Mouse (Mus musculus) embryonic facial prominence, embryonic 10.5 days (tissue): Measurements from ENCODE around the gene Stac2. TPM values are rescaled to one million over a fixed set of nuclear protein-coding genes. Genes with fewer than 3 reads are reported as not detected.

Experiments used
- DNase-seq: peaks from one replicate; pipeline ENCODE4 v3.0.0-alpha.2; 2017; ENCODE audit warnings: low spot score
- H3K27ac ChIP-seq: fragments of 300-500 bp; sonication (generic); replicated peaks from 2 replicates; pipeline ENCODE4 v1.5.1; 2016; ENCODE audit warnings: mild to moderate bottlenecking
- H3K27me3 ChIP-seq: fragments of 300-500 bp; sonication (generic); replicated peaks from 2 replicates; pipeline ENCODE4 v1.6.1; 2016; ENCODE audit warnings: low read depth, mild to moderate bottlenecking; ENCODE audit not compliant: poor library complexity, severe bottlenecking
- H3K36me3 ChIP-seq: fragments of 300-500 bp; sonication (generic); replicated peaks from 2 replicates; pipeline ENCODE4 v1.6.1; 2016; ENCODE audit warnings: mild to moderate bottlenecking, moderate library complexity
- H3K4me1 ChIP-seq: fragments of 300-500 bp; sonication (generic); 2 replicates; pipeline ENCODE4 v1.6.1; 2016
- H3K4me3 ChIP-seq: fragments of 300-500 bp; sonication (generic); 2 replicates; pipeline ENCODE4 v1.5.1; 2016; ENCODE audit warnings: mild to moderate bottlenecking, moderate library complexity
- H3K9me3 ChIP-seq: fragments of 300-500 bp; sonication (generic); 2 replicates; pipeline ENCODE4 v1.6.1; 2016; ENCODE audit warnings: mild to moderate bottlenecking
- WGBS: fragments of 180-500 bp; shearing (Covaris S2); methylation state at CpG from one replicate; pipeline ENCODE4 v1.1.7; 2016; 5-methylcytosine and 5-hydroxymethylcytosine counted together
- polyA plus RNA-seq: library from polyadenylated mRNA; unstranded; fragments of >200 nt; fragmentation: Nextera tagmentation; extraction: Ambion mirVana; gene quantifications from 2 replicates; pipeline ENCODE4 v1.2.1, GENCODE M21; 2016

Gene Stac2
- polyA plus RNA-seq, 1 experiment from 2014 or later: 0.47 TPM

DNA sequence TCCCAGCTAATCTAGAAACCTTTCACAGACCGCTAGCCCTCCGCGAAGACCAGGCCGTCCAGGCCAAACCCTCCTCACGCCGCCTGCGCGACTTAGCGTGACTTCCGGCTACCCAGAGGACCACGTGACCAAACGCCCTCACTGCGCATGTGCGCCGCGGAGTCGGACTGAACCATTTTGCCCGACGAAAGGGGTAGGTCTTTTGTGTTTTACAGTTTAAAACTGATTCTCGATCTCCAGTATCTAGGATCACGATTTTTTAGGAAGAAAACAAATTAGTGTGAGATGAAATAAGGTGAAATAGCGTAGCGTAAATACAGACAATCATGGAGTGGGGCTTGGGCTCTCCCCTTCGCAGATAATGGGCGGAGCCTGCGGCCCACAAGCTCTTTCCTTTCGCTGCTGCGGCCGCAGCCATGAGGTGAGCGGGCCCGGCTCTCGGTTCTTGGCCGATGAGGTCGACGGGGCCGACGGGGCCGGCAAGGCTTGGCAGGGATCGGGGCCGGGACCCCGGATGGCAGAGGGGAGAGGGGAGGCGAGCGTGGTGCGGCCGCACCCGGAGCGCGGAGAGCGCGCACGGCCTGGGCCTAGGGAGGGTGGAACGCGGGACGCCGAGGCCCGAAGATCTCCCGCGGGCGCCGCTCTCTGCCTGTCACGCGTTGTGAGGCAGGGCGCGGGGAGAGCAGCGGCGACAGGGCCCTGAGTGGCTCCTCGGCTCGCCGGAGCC, 26.5 kb downstream of the Stac2 start, which contains the start of gene Rpl19:
Rpl19 (plus strand) TSS at position 141 of the 727 bp plus-strand sequence.
- Histone ChIP-seq H3K27ac (peak within 1 kb of the TSS; percentile 99), H3K9me3 (no peaks in the 10 kb centered on the region), H3K36me3 (peaks cover 36% of the 10 kb centered on the region), H3K4me3 (peak within 1 kb of the TSS; percentile 100), H3K27me3 (peaks cover 2% of the 10 kb centered on the region), H3K4me1 (peaks cover 39% of the 10 kb centered on the region)
- DNase-seq: peak; percentile 93
- WGBS: under 1% methylated on average over 69 of the region's 69 CpGs

DNA sequence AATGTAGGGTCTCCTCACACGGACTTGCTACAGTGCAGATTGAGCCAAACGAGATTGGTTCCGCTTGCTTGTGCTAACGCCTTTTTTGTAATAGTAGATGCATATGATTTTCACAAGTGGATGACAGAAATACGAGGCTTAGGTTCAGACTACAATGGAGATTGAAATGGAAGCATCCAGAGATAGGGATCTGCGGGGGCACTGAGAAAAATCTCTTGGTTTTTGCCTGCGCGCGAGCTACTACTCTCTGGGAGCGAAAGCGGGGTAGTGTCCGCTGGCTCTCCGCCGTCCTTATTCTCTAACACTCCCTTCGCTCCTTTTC, 27.1 kb downstream of the Stac2 start:
- H3K36me3 ChIP-seq: peaks cover 34% of the 10 kb centered on the region
- no peaks in the 10 kb centered on the region for H3K9me3 ChIP-seq
- peaks cover 44% of the 10 kb centered on the region for H3K4me1 ChIP-seq
- H3K27me3 ChIP-seq: peaks cover 7% of the 10 kb centered on the region
- WGBS: 8% methylated on average over 15 of the region's 15 CpGs
- no peak for DNase-seq
- peak overlapping the region; percentile 99 for H3K27ac ChIP-seq
- H3K4me3 ChIP-seq: peak overlapping the region; percentile 100

DNA sequence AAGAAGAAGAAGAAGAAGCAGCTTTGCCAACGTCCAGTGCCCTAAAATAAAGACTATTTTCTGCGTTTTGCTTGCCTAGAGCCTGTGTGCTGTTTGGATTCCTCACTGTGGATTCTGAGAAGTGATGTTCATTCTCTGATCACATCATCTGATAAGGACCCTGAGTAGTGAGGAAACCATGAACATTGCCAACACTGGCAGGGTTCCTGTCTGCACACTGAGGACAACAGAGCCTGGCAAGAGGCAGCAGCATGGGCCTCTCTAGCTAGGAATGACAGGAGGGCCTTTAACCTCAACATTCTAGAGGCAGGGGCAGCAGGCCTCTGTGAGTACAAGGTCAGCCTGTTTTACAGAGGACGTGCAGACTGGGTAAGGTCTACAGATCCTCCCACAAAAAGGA, 28.7 kb downstream of the Stac2 start:
- H3K36me3 ChIP-seq: peaks cover 17% of the 10 kb centered on the region
- 88% methylated on average over 3 of the region's 3 CpGs for WGBS
- no peak overlapping the region for H3K4me3 ChIP-seq
- peaks cover 24% of the 10 kb centered on the region for H3K27me3 ChIP-seq
- H3K9me3 ChIP-seq: no peaks in the 10 kb centered on the region
- no peak for DNase-seq
- no peak overlapping the region for H3K27ac ChIP-seq
- H3K4me1 ChIP-seq: peaks cover 61% of the 10 kb centered on the region

DNA sequence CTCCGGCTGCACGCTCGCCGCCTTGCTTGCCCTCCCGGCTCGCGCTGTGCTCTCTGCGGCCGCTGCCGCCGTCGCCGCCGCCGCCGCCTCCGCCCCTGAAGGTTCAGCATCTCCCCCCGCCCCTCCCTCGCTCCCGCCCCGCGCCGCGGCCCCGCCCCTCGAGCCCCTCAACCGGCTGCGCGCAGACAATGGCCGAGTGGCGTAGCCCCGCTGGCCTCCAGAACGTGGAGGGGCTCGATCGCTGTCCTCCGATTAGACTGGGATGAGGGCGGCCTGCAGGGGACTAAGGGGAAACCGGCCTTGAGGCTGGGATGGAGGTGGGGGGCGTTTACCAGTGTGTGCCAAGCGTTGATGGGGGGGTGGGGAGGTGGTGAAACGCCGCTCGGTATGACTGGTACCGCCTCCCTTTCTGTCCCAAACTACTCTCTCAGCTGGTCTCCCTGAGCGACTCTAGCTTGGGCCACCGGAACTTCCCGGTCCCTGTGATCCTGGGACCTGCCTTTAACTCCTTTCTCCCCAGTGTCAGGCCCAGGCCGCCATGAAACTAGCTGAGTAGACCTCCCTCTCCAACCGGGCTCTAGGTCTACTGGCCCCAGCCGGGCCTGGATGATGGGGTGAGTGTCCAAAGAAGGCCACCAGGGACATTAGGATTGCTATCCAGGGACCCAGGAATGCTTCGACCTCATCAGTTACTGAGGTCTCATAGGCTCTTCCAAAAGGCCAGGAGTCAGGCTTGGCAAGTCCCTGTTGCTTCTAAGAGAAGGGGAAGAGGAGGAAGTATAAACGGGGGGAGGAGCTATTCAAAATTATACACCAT, 30.5 kb downstream of the Stac2 start, which contains the start of gene Cacnb1:
Cacnb1 (minus strand) TSS at position 480 of the 817 bp plus-strand sequence.
- Histone ChIP-seq H3K36me3 (peaks cover 5% of the 10 kb centered on the region; the same call in 1 of the 2 replicates), H3K9me3 (no peaks in the 10 kb centered on the region), H3K27ac (peak within 1 kb of the TSS; percentile 94), H3K4me3 (peak within 1 kb of the TSS; percentile 87), H3K4me1 (peaks cover 66% of the 10 kb centered on the region), H3K27me3 (peaks cover 26% of the 10 kb centered on the region)
- peak; percentile 91 for DNase-seq
- WGBS: under 1% methylated on average over 52 of the region's 52 CpGs

DNA sequence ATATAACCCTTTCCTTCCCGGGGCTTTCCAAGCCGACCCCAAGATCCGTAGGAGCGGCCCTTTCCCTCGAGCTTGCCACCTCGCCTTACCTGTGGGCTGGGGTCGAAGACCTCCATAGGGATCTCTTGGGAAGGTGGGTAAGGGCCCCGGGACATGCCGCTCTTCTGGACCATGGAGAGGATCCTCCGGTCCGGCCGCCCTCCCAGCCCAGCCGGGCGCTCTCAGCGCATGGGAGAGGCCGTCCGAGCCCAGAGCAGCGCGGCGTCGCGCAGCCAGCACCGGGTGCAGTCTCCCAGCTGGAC, 31.1 kb downstream of the Stac2 start:
- Histone ChIP-seq H3K27me3 (peaks cover 26% of the 10 kb centered on the region), H3K4me3 (peak overlapping the region; percentile 87), H3K9me3 (no peaks in the 10 kb centered on the region), H3K27ac (peak overlapping the region; percentile 94), H3K4me1 (peaks cover 64% of the 10 kb centered on the region), H3K36me3 (peaks cover 11% of the 10 kb centered on the region)
- under 1% methylated on average over 23 of the region's 23 CpGs for WGBS
- no peak for DNase-seq

DNA sequence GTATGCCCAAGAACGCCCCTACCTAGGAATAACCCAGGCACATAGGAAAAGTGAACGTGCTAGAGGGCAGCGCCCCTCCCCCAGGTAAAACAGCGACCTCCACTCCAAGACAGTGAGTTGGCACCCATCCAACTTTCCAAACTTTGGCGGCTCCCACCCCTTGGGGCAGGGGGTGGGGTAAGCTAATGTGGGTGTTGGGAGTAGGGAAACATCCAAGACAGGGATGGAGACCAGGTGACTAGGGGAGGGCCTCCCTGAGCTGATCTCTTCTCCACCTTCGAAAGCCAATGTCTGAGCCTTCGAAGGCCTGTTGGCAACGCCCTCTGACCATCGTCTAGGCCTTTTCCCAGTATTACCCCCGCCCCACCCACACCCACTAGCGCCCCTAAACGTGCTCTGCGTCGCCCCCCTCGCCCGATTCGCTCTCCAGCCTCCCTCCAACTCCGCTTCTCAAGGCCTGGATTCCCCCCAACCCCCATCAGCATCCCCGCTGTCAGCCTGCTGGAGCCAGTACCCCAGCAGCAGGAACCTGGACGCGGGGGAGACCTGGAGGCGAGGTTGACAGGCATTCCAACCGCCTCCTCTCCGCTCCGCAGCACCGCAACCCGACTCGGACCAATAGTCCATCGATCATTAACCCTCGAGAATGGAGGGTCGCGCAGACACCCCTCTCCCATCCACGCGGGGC, 31.6 kb downstream of the Stac2 start:
- peak overlapping the region; percentile 87 for H3K4me3 ChIP-seq
- peaks cover 26% of the 10 kb centered on the region for H3K27me3 ChIP-seq
- H3K36me3 ChIP-seq: peaks cover 16% of the 10 kb centered on the region
- no peaks in the 10 kb centered on the region for H3K9me3 ChIP-seq
- peak; percentile 59 for DNase-seq
- H3K4me1 ChIP-seq: peaks cover 68% of the 10 kb centered on the region
- 4% methylated on average over 34 of the region's 34 CpGs for WGBS
- peak overlapping the region; percentile 94 for H3K27ac ChIP-seq

DNA sequence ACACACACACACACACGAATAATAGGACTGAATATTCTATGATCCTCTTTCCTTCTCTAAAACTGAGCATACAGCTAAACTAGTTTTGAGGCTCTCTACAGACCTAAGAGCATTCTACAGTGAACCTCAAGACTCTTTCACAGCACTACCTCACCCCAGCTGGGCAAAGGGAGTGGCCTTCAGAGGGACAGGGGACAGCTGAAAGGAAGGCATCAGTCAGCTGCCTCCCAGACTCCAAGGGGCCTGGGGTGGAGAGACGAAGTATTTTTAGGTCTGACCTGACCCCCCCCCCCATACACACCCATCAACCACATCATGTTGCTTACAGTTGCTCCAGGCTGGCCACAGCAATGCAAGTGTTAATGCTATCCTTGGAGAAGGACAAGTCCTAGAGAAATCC, 32.1 kb downstream of the Stac2 start:
- no peak overlapping the region for H3K27ac ChIP-seq
- no peak for DNase-seq
- peaks cover 21% of the 10 kb centered on the region for H3K36me3 ChIP-seq
- no peaks in the 10 kb centered on the region for H3K9me3 ChIP-seq
- peaks cover 68% of the 10 kb centered on the region for H3K4me1 ChIP-seq
- H3K27me3 ChIP-seq: peaks cover 26% of the 10 kb centered on the region
- H3K4me3 ChIP-seq: peak overlapping the region; percentile 87
- 52% methylated on average over 2 of the region's 2 CpGs for WGBS

DNA sequence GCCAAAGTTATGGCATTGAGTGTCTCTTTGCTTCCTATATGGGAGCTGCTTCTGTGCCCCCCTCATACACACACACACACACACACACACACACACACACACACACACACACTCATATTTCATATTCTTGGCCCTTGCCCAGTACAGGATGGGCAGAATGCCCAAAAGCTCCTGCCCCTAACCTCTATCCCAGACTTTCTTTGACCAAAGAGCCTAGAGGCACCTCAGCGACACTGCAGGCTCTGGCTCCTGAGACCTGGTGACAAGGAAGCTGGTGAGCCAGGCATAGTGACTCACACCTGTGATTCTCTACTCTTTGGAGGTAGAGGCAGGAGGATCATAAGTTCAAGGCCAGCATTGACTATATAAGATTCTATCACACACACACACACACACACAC, 32.6 kb downstream of the Stac2 start:
- no peaks in the 10 kb centered on the region for H3K9me3 ChIP-seq
- H3K27ac ChIP-seq: no peak overlapping the region
- H3K4me3 ChIP-seq: peak overlapping the region; percentile 87; the same call in 1 of the 2 replicates
- no peak for DNase-seq
- peaks cover 26% of the 10 kb centered on the region for H3K27me3 ChIP-seq
- WGBS: 57% methylated on average over 1 of the region's 1 CpGs
- H3K4me1 ChIP-seq: peaks cover 64% of the 10 kb centered on the region
- peaks cover 26% of the 10 kb centered on the region for H3K36me3 ChIP-seq

DNA sequence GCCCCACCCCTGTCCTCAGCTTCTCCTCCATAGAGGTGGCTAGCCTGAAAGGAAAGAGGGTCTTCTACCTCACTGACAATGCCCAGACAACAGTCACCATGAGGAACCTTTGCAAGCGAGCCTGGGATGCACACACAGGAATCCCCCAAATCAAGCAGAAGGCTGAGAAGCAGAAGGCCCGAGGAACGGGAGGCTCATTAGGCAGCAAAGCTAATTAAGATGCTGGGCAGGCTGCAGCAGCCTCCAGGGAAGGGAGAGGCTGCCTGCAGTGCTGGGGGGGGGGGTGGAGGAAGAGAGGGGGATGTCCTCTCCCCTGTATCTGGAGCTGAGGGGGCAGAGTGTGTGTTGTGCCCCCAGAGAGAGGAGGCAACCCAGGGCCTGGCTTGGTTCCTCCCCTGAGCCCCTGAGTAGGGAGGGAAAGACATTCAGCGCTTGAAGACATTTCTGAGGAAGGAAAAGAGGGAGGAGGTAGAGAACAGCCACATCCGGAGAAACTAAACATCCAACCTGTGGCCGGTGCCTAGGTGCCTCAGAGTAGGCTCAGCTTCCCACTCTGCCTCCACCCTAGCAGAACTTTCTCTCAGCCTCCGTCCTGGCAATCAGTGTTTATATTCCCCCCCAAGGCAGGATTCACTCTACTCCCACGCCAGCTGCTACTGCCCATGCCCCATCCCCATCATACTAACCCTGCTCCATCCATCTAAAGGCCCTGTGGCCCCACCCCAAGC, 33.2 kb downstream of the Stac2 start:
- 35% methylated on average over 8 of the region's 8 CpGs for WGBS
- 0 out of 2 replicates have a peak overlapping the region, but pooled peaks have one; percentile 7 for H3K27ac ChIP-seq
- DNase-seq: no peak
- peak overlapping the region; percentile 19; the same call in 1 of the 2 replicates for H3K4me3 ChIP-seq
- H3K4me1 ChIP-seq: peaks cover 61% of the 10 kb centered on the region
- H3K27me3 ChIP-seq: peaks cover 26% of the 10 kb centered on the region
- no peaks in the 10 kb centered on the region for H3K9me3 ChIP-seq
- H3K36me3 ChIP-seq: peaks cover 32% of the 10 kb centered on the region

DNA sequence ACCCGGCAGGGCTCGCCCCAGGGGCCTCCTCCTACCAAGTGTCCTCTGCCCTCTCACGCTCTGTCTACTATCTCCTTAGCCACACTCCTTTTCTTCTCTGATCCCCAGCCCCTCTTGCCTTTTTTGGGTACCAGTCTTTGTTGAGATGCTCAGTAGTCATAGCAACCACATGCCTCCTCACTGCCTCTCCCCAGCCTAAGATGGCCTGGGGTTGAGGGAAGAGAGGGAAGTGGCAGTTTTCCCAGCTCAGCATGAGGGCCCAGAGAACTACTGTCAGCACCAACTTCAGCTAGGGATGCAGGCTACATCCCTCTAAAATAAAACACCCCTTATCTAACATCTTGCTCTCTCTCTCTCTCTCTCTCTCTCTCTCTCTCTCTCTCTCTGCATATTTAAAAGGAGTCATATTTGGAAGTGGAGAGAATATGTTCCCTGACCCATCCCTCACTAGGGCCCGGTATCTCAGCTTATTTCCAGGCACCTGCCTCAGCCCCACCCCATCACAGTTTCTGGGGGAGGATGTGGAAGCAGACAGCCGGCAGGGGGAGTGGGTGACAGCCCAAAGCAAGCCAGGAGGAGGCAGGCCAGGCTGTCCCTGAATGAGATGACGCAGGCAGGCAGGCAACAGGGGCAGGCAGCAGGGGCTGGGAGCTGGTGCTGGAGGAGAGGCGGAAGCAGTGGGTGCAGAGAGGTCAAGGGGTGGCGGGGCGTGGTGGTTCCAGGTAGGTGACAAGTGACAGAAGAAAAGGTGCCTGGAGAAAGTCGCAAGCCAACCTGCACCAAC, 34.2 kb downstream of the Stac2 start:
- H3K27me3 ChIP-seq: peaks cover 26% of the 10 kb centered on the region
- 0 out of 2 replicates have a peak overlapping the region, but pooled peaks have one; percentile 16 for H3K27ac ChIP-seq
- WGBS: 30% methylated on average over 10 of the region's 10 CpGs
- DNase-seq: peak; percentile 65
- peaks cover 40% of the 10 kb centered on the region for H3K36me3 ChIP-seq
- peaks cover 61% of the 10 kb centered on the region for H3K4me1 ChIP-seq
- peak overlapping the region; percentile 19; the same call in 1 of the 2 replicates for H3K4me3 ChIP-seq
- no peaks in the 10 kb centered on the region for H3K9me3 ChIP-seq

DNA sequence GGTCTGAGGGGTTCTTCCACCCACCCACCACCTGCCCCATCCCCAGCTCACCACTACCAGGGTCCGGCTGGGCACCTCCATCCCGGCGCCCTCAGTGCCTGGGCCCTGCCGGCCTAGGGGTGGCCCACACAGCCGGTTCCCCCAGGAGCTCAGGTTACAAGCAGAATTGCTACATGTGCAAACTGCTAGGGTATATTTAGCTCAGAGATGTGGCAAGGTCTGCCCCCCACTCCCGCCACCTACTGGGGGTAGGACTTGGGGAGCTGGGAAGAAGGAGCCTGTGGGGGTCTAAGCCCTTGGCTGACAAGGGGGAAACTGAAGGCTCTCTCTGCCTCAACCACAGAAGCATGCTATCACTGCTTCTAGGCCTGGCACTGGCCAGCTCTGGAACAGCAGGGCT, 35.0 kb downstream of the Stac2 start:
- no peak for DNase-seq
- Histone ChIP-seq H3K36me3 (peaks cover 43% of the 10 kb centered on the region), H3K27ac (peak overlapping the region; percentile 64; the same call in 1 of the 2 replicates), H3K27me3 (peaks cover 26% of the 10 kb centered on the region), H3K9me3 (no peaks in the 10 kb centered on the region), H3K4me1 (peaks cover 58% of the 10 kb centered on the region), H3K4me3 (no peak overlapping the region)
- WGBS: 61% methylated on average over 6 of the region's 6 CpGs
